Mouse (Mus musculus) bone marrow, adult 2 months (tissue): ENCODE measurements around the gene Zscan26. TPM values are rescaled to one million over a fixed set of nuclear protein-coding genes. Genes with fewer than 3 reads are reported as not detected.
"Not testable (repeated sequence)": the region's sequence is repeated elsewhere in the genome, so short reads cannot be mapped to it uniquely, and the experiment has no call there.

Experiments used
- H3K27ac ChIP-seq: fragments of 200-500 bp; 2 replicates; pipeline ENCODE4 v1.5.1; 2012; ENCODE audit warnings: low read depth, mild to moderate bottlenecking, control low read depth, inconsistent platforms, low read length; ENCODE audit not compliant: control insufficient read depth, poor library complexity, insufficient read depth
- H3K4me1 ChIP-seq: fragments of 200-500 bp; 2 replicates; pipeline ENCODE4 v1.6.1; 2011; ENCODE audit warnings: low read length; ENCODE audit not compliant: control insufficient read depth, insufficient read depth
- H3K4me3 ChIP-seq: fragments of 200-500 bp; replicated peaks from 2 replicates; pipeline ENCODE3; 2011; ENCODE audit warnings: mild to moderate bottlenecking, low read depth, low read length, control low read depth; ENCODE audit not compliant: control insufficient read depth
- CTCF ChIP-seq: fragments of 200-500 bp; IDR thresholded peaks from 2 replicates; pipeline ENCODE4 v1.5.1; 2011; ENCODE audit warnings: low read length, control low read depth; ENCODE audit not compliant: control insufficient read depth, insufficient read depth
- POLR2A ChIP-seq: fragments of 200-500 bp; IDR thresholded peaks from 2 replicates; pipeline ENCODE4 v1.6.1; 2011; ENCODE audit warnings: low read depth, mild to moderate bottlenecking, control low read depth, low read length, borderline replicate concordance; ENCODE audit not compliant: control insufficient read depth
- WGBS: fragments of 180-500 bp; shearing (Covaris S2); methylation state at CpG from one replicate; pipeline ENCODE4 v1.1.7; 2018; 5-methylcytosine and 5-hydroxymethylcytosine counted together
- polyA plus RNA-seq: library from polyadenylated mRNA; stranded (reverse); fragments of >200 nt; gene quantifications from 2 replicates; pipeline ENCODE4 v1.2.4, GENCODE M21; 2011; ENCODE audit warnings: low replicate concordance; ENCODE audit not compliant: missing spikeins, insufficient read depth, insufficient read length

Gene Zscan26
- polyA plus RNA-seq, 1 experiment, result 14.1 TPM

GRCm38 (mm10) chr13:21469097-21469496 is 15.6 kb upstream of the Zscan26 start:
- TF ChIP-seq POLR2A (no peak), CTCF (no peak)
- Histone ChIP-seq H3K27ac (no peak overlapping the region), H3K4me1 (no peaks in the 10 kb centered on the region), H3K4me3 (no peak overlapping the region)
- 35% methylated on average over 9 of the region's 9 CpGs for WGBS

- 1% methylated on average over 54 of the region's 54 CpGs for WGBS
- H3K4me3 ChIP-seq, result peak within 1 kb of the TSS; percentile 81
- no peaks in the 10 kb centered on the region for H3K4me1 ChIP-seq
- no peak within 1 kb of the TSS; the same call in 1 of the 2 replicates for H3K27ac ChIP-seq
- TF ChIP-seq CTCF (no peak), POLR2A (no peak; the same call in 1 of the 2 replicates)
These were observed 14.8 kb upstream of the Zscan26 start, which contains the start of gene Nkapl for GRCm38 (mm10) chr13:21468061-21469019. Nkapl (minus strand) TSS chr13:21468509.

GRCm38 (mm10) chr13:21467336-21467735 is 13.8 kb upstream of the Zscan26 start:
- WGBS, result 79% methylated on average over 10 of the region's 10 CpGs
- Histone ChIP-seq H3K27ac (no peak overlapping the region), H3K4me1 (no peaks in the 10 kb centered on the region), H3K4me3 (no peak overlapping the region)
- TF ChIP-seq CTCF, result no peak
- TF ChIP-seq POLR2A, result no peak

GRCm38 (mm10) chr13:21462516-21462915 is 9.0 kb upstream of the Zscan26 start:
- 69% methylated on average over 9 of the region's 9 CpGs for WGBS

GRCm38 (mm10) chr13:21456347-21456746 is 2.8 kb upstream of the Zscan26 start:
- 62% methylated on average over 4 of the region's 4 CpGs for WGBS
- TF ChIP-seq CTCF, result no peak
- no peak for TF ChIP-seq POLR2A
- no peak overlapping the region for H3K4me3 ChIP-seq
- H3K27ac ChIP-seq, result no peak overlapping the region
- no peaks in the 10 kb centered on the region for H3K4me1 ChIP-seq

More at GRCm38 (mm10) chr13:21462516-21462915, 9.0 kb upstream of the Zscan26 start:
- not testable (repeated sequence) for H3K4me3 ChIP-seq, H3K27ac ChIP-seq, H3K4me1 ChIP-seq

GRCm38 (mm10) chr13:21454133-21454532 is 603 bp upstream of the Zscan26 start:
- no peak overlapping the region for H3K27ac ChIP-seq
- TF ChIP-seq POLR2A (no peak), CTCF (no peak)
- 68% methylated on average over 3 of the region's 3 CpGs for WGBS
- no peaks in the 10 kb centered on the region for H3K4me1 ChIP-seq
- no peak overlapping the region for H3K4me3 ChIP-seq

- no peak overlapping the region for H3K27ac ChIP-seq
- H3K4me3 ChIP-seq, result peak overlapping the region; percentile 86
- no peaks in the 10 kb centered on the region for H3K4me1 ChIP-seq
- TF ChIP-seq CTCF (no peak), POLR2A (no peak)
- WGBS, result 2% methylated on average over 13 of the region's 13 CpGs
These were observed 488 bp downstream of the Zscan26 start for GRCm38 (mm10) chr13:21453042-21453441.

GRCm38 (mm10) chr13:21447856-21448614 is 5.5 kb downstream of the Zscan26 start:
- no peak overlapping the region for H3K4me3 ChIP-seq
- H3K4me1 ChIP-seq, result no peaks in the 10 kb centered on the region
- H3K27ac ChIP-seq, result no peak overlapping the region
- 82% methylated on average over 16 of the region's 16 CpGs for WGBS
- TF ChIP-seq CTCF, result no peak
- TF ChIP-seq POLR2A, result no peak
